Mouse (Mus musculus) forebrain, embryonic 11.5 days (tissue): ENCODE data around the gene Gm12216. TPM values are rescaled to one million over a fixed set of nuclear protein-coding genes. Genes with fewer than 3 reads are reported as not detected.
"Not testable (repeated sequence)": the region's sequence is repeated elsewhere in the genome, so short reads cannot be mapped to it uniquely, and the experiment has no call there.

Experiments used
- ATAC-seq: fragments of 200-750 bp; cut with Nextera tagmentation; replicated peaks from 2 replicates; pipeline ENCODE4 v1.8.0; 2017; ENCODE audit warnings: moderate TSS enrichment; ENCODE audit not compliant: low FRiP score
- DNase-seq: peaks from one replicate; pipeline ENCODE4 v3.0.0-alpha.2; 2017; ENCODE audit warnings: low spot score
- H3K27ac ChIP-seq: fragments of 300-500 bp; sonication (generic); 2 replicates; pipeline ENCODE4 v1.5.1; 2014; ENCODE audit warnings: low read depth, low read length
- H3K27me3 ChIP-seq: fragments of 300-500 bp; sonication (generic); 2 replicates; pipeline ENCODE4 v1.6.1; 2014; ENCODE audit warnings: mild to moderate bottlenecking, low read length, mixed read lengths; ENCODE audit not compliant: control insufficient read depth, insufficient read depth
- H3K36me3 ChIP-seq: fragments of 300-500 bp; sonication (generic); 2 replicates; pipeline ENCODE4 v1.6.1; 2014; ENCODE audit warnings: mild to moderate bottlenecking, low read length, moderate library complexity, mixed read lengths; ENCODE audit not compliant: control insufficient read depth, insufficient read depth
- H3K4me1 ChIP-seq: fragments of 300-500 bp; sonication (generic); replicated peaks from 2 replicates; pipeline ENCODE4 v1.6.1; 2014; ENCODE audit warnings: low read length, mixed read lengths; ENCODE audit not compliant: control insufficient read depth, insufficient read depth
- H3K4me2 ChIP-seq: fragments of 300-500 bp; sonication (generic); 2 replicates; pipeline ENCODE4 v1.6.1; 2014; ENCODE audit warnings: low read depth, mild to moderate bottlenecking, low read length, moderate library complexity, mixed read lengths; ENCODE audit not compliant: severe bottlenecking
- H3K4me3 ChIP-seq: fragments of 300-500 bp; sonication (generic); 2 replicates; pipeline ENCODE4 v1.5.1; 2014; ENCODE audit warnings: low read depth, low read length
- H3K9ac ChIP-seq: fragments of 300-500 bp; sonication (generic); 2 replicates; pipeline ENCODE4 v1.6.1; 2014; ENCODE audit warnings: low read length
- H3K9me3 ChIP-seq: fragments of 300-500 bp; sonication (generic); 2 replicates; pipeline ENCODE4 v1.6.1; 2016; ENCODE audit warnings: low read length, mixed read lengths; ENCODE audit not compliant: control insufficient read depth
- WGBS: fragments of 180-500 bp; shearing (Covaris S2); extraction: QIAGEN DNeasy Blood & Tissue Kit; methylation state at CpG from one replicate; pipeline ENCODE4 v1.1.7; 2014; 5-methylcytosine and 5-hydroxymethylcytosine counted together
- polyA plus RNA-seq: library from polyadenylated mRNA; unstranded; fragments of >200 nt; fragmentation: Nextera tagmentation; extraction: Ambion mirVana; gene quantifications from 2 replicates; pipeline ENCODE4 v1.2.1, GENCODE M21; 2014

Gm12216 gene
- polyA plus RNA-seq, result not detected in 2 replicates

- DNase-seq (peak; percentile 67), ATAC-seq (peak; percentile 58; the same call in 1 of the 2 replicates)
- Histone ChIP-seq H3K4me3 (peak within 1 kb of the TSS; percentile 36), H3K9ac (peak within 1 kb of the TSS; percentile 44), H3K4me2 (peak within 1 kb of the TSS; percentile 66)
- 21% methylated on average over 40 of the region's 50 CpGs for WGBS
- not testable (repeated sequence) for H3K27ac ChIP-seq, H3K27me3 ChIP-seq, H3K4me1 ChIP-seq, H3K9me3 ChIP-seq, H3K36me3 ChIP-seq
Observed at GRCm38 (mm10) chr11:53858761-53859580, at the start of gene Gm12216. Gene Gm12216 (minus strand): TSS chr11:53859256.

GRCm38 (mm10) chr11:53908686-53909085, 49.6 kb upstream of the Gm12216 start:
- no peak overlapping the region for H3K27ac ChIP-seq
- H3K9me3 ChIP-seq, result no peaks in the 10 kb centered on the region
- ATAC-seq, result no peak
- WGBS, result 95% methylated on average over 8 of the region's 8 CpGs
- H3K4me3 ChIP-seq, result no peak overlapping the region
- no peak overlapping the region for H3K9ac ChIP-seq
- no peaks in the 10 kb centered on the region for H3K36me3 ChIP-seq
- H3K4me2 ChIP-seq, result no peak overlapping the region
- 0 out of 2 replicates have a peak, but pooled peaks cover 2% of the 10 kb centered on the region for H3K4me1 ChIP-seq
- no peak for DNase-seq
- H3K27me3 ChIP-seq, result no peaks in the 10 kb centered on the region

GRCm38 (mm10) chr11:53904534-53904925, 45.5 kb upstream of the Gm12216 start:
- 80% methylated on average over 9 of the region's 9 CpGs for WGBS
- no peak for ATAC-seq

GRCm38 (mm10) chr11:53903781-53904533, 44.9 kb upstream of the Gm12216 start:
- Histone ChIP-seq H3K9ac (no peak overlapping the region), H3K4me1 (0 out of 2 replicates have a peak, but pooled peaks cover 2% of the 10 kb centered on the region), H3K27ac (no peak overlapping the region), H3K9me3 (no peaks in the 10 kb centered on the region), H3K36me3 (no peaks in the 10 kb centered on the region), H3K4me2 (no peak overlapping the region), H3K4me3 (no peak overlapping the region), H3K27me3 (no peaks in the 10 kb centered on the region)
- WGBS, result 55% methylated on average over 16 of the region's 16 CpGs
- ATAC-seq (no peak), DNase-seq (peak; percentile 55)

More at GRCm38 (mm10) chr11:53904534-53904925, 45.5 kb upstream of the Gm12216 start:
- H3K9me3 ChIP-seq, result no peaks in the 10 kb centered on the region
- H3K27ac ChIP-seq, result no peak overlapping the region
- H3K4me2 ChIP-seq, result no peak overlapping the region
- H3K9ac ChIP-seq, result no peak overlapping the region
- no peaks in the 10 kb centered on the region for H3K27me3 ChIP-seq
- no peak overlapping the region for H3K4me3 ChIP-seq
- DNase-seq, result no peak
- 0 out of 2 replicates have a peak, but pooled peaks cover 2% of the 10 kb centered on the region for H3K4me1 ChIP-seq
- H3K36me3 ChIP-seq, result no peaks in the 10 kb centered on the region

- H3K9me3 ChIP-seq, result no peaks in the 10 kb centered on the region
- 96% methylated on average over 14 of the region's 14 CpGs for WGBS
- H3K36me3 ChIP-seq, result no peaks in the 10 kb centered on the region
- no peaks in the 10 kb centered on the region for H3K27me3 ChIP-seq
- no peak overlapping the region for H3K27ac ChIP-seq
- H3K4me1 ChIP-seq, result 0 out of 2 replicates have a peak, but pooled peaks cover 2% of the 10 kb centered on the region
- ATAC-seq, result no peak
- H3K9ac ChIP-seq, result no peak overlapping the region
- DNase-seq, result no peak
- no peak overlapping the region for H3K4me2 ChIP-seq
- no peak overlapping the region for H3K4me3 ChIP-seq
Observed at GRCm38 (mm10) chr11:53902741-53903140, 43.7 kb upstream of the Gm12216 start.

- Histone ChIP-seq H3K27me3 (no peaks in the 10 kb centered on the region), H3K36me3 (no peaks in the 10 kb centered on the region), H3K4me1 (0 out of 2 replicates have a peak, but pooled peaks cover 2% of the 10 kb centered on the region), H3K9me3 (no peaks in the 10 kb centered on the region), H3K27ac (no peak overlapping the region), H3K9ac (no peak overlapping the region), H3K4me3 (no peak overlapping the region), H3K4me2 (no peak overlapping the region)
- ATAC-seq (no peak), DNase-seq (no peak)
- 64% methylated on average over 1 of the region's 1 CpGs for WGBS
Observed at GRCm38 (mm10) chr11:53900991-53901390, 41.9 kb upstream of the Gm12216 start.

GRCm38 (mm10) chr11:53899981-53900380, 40.9 kb upstream of the Gm12216 start:
- ATAC-seq (no peak), DNase-seq (no peak)
- H3K4me2 ChIP-seq, result no peak overlapping the region
- H3K27ac ChIP-seq, result no peak overlapping the region
- H3K27me3 ChIP-seq, result no peaks in the 10 kb centered on the region
- WGBS, result 85% methylated on average over 6 of the region's 6 CpGs
- H3K4me3 ChIP-seq, result no peak overlapping the region
- no peaks in the 10 kb centered on the region for H3K9me3 ChIP-seq
- H3K36me3 ChIP-seq, result no peaks in the 10 kb centered on the region
- 0 out of 2 replicates have a peak, but pooled peaks cover 2% of the 10 kb centered on the region for H3K4me1 ChIP-seq
- no peak overlapping the region for H3K9ac ChIP-seq

GRCm38 (mm10) chr11:53899004-53899403, 39.9 kb upstream of the Gm12216 start:
- no peak overlapping the region for H3K4me2 ChIP-seq
- H3K4me3 ChIP-seq, result no peak overlapping the region
- no peaks in the 10 kb centered on the region for H3K9me3 ChIP-seq
- no peak overlapping the region for H3K9ac ChIP-seq
- H3K36me3 ChIP-seq, result no peaks in the 10 kb centered on the region
- 74% methylated on average over 3 of the region's 3 CpGs for WGBS
- H3K27me3 ChIP-seq, result no peaks in the 10 kb centered on the region
- 0 out of 2 replicates have a peak, but pooled peaks cover under 1% of the 10 kb centered on the region for H3K4me1 ChIP-seq
- no peak for DNase-seq
- no peak overlapping the region for H3K27ac ChIP-seq
- ATAC-seq, result no peak
